Mouse (Mus musculus) left cerebral cortex, postnatal 4 days (tissue): ENCODE data around the gene S100a16. TPM values are rescaled to one million over a fixed set of nuclear protein-coding genes. Genes with fewer than 3 reads are reported as not detected.
A peak's percentile ranks its signal among the peaks of the same experiment; 100 is the strongest.

Experiments used
- DNase-seq: peaks from one replicate; pipeline ENCODE4 v3.0.0-alpha.2; 2022
- intact Hi-C: fragments of 180-260 bp; cut with DNase I; formaldehyde crosslinking; loops from one replicate; pipeline ENCODE4 v1.15.1; 2025
- total RNA-seq, 2 experiments: library from RNA; stranded (reverse); gene quantifications; 2 replicates each; pipeline ENCODE4 v1.2.3; 2021

S100a16 gene
- total RNA-seq, 2 experiments from 2014 or later = 46.9 to 51.6 TPM

- DNase-seq = no peak
- intact Hi-C loops = no loop called here
Observed at GRCm38 (mm10) chr3:90515242-90515641, 21.8 kb upstream of the S100a16 start.

GRCm38 (mm10) chr3:90515789-90516188 lies 21.3 kb upstream of the S100a16 start:
- DNase-seq = no peak
- intact Hi-C loops = no loop called here

GRCm38 (mm10) chr3:90517711-90518110 lies 19.3 kb upstream of the S100a16 start:
- intact Hi-C loops = no loop called here
- DNase-seq = no peak

- intact Hi-C loops = no loop called here
- DNase-seq = peak; percentile 26
Observed at GRCm38 (mm10) chr3:90525421-90525820, 11.6 kb upstream of the S100a16 start.

DNA sequence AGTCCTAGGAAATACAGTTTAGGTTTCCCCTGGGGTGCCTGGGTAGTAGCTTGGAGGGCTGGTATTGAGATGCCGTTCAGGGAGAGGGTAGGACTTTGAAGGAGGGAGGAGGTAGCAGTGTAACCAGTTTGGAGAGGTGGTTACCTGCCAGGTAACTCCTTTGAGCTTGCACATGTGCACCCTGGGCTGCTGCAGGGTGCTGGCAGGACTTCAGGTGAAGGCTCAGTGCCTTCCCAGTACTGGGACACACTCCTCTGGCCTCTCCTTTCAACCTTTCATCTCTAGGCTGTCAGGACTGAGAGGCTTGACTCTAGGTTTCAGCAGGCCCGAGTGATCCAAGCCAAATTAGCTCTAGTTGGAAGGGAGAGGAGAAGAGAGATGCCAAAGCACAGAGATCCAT lies 11.0 kb upstream of the S100a16 start:
- DNase-seq = no peak
- intact Hi-C loops = no loop called here

DNA sequence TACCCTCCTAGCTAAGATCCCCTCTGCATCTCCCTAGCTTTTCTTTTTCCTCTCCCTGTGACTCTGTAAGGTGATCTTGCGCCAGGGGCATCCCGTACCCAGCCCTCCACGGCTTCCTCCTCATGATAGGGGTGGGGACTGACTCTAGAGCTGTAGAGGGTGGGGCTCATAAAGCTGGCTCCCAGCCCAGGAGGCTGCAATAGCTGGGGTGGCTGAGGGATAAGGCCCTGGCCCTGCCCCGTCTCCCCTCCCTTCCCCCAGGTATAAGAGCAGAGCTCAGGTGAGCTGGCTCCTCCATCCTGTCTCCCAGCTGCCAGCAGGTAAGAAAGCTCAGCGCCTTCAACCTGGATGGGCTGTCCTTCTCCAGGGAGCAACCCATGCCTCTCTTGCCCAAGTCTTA lies 10.5 kb upstream of the S100a16 start, which contains the start of gene S100a14:
Gene S100a14, plus strand, starts transcription at position 277 of the 400 bp plus-strand sequence.
- DNase-seq = no peak
- intact Hi-C loops = no loop called here

DNA sequence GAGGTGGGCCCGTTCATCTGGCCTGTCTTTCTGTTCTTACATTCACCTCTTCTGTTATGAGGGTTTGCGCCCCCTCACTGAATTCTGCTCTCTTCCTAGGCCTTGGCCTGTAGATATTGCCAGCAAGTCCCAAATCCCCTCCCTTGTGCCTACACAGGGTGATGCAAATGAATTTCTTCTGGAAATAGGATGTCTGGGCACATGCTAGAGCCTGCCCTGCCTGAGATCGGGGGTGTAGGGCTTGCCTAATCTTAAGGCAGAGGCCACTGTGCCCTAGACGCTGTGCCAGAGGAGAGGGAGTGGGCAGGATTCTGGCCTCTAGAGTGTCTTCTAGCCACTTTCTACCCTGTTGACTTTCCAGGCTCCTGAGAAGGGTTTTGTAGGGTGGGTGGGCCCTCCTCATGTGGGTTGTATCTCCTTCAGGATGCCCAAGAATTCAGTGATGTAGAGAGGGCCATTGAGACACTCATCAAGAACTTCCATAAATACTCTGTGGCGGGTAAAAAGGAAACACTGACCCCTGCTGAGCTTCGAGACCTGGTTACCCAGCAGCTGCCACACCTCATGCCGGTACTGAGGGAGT lies 9.7 kb upstream of the S100a16 start:
- DNase-seq = no peak
- intact Hi-C loops = no loop called here

DNA sequence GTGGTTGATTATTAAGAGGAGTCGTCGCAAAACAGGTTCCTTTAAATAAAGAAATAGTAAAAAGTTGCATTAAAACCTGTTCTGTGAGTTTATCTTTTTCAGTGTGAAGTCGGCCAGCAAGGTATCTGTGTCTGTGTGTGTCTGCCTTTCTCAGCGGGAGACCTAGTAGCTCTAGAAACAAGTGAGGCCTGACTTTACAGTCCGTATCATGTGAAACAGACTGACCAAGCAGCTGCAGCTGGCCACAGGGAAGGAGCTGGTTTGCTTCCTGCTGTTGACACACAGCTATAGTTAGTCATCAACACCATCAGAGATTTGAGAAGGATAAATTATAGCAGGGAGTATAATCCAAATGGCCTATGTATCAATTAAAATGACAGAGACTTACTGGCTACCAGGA lies 5.3 kb upstream of the S100a16 start:
- intact Hi-C loops = no loop called here
- no peak for DNase-seq

DNA sequence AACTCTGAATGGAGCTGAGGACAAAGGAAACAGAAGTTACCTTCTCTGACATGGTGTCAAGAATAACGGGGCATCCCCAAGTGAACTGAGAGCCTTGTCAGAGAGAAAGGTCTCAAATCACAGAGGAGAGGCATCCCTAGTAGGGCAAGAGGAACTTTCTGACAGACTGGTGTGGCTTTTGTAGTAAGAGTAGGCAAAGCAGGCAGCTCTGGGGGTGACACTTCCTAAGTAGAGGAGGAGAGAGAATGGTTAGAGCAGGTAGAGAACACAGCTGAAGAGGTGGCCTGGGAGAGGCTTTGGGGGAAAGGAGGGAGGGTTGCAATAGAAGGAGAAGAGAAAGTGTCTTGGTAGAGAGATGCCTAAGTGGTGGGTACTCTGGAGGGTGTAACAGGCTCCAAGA lies 1.6 kb upstream of the S100a16 start:
- intact Hi-C loops = no loop called here
- DNase-seq = no peak

DNA sequence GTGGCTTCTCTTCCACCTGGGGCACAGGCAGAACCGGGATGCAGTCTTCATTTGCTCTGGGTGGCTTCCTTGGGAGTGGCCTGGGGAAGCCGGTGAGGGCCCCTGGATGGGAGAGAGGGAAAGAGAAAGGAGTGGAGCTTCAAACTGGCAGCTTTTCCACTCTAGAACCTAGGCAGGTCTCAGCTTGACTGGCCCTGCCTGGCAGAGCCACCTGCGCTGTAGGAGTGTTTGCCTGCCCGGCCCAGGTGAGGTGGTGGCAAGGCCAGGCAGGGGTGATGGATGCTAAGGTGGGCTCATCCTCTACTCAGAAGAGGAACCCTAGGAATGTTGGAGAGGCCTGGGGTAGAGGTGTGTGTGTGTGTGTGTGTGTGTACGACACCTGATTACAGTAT lies 847 bp downstream of the S100a16 start:
- DNase-seq = no peak
- intact Hi-C loops = no loop called here

GRCm38 (mm10) chr3:90540904-90541303 lies 3.9 kb downstream of the S100a16 start:
- DNase-seq = peak; percentile 16
- intact Hi-C loops = no loop called here

- no peak for DNase-seq
Observed at GRCm38 (mm10) chr3:90549676-90550420, 12.8 kb downstream of the S100a16 start.

DNA sequence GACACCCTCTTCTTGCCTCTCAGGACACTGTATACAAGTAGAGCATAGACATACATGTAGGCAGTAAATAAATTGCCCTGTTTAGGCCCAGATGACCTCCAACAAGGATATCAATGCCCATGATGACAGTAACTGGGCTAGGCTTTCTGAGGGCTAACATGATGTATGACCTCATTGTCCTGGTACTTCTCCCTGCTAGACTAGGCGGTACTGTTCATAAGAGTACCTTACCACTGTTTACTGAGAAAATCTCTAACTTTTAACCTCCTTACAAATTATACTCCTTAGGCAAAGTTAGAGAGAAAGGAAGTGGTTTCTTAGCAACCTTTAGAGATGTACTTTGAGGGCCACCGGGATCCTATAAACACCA lies 13.4 kb downstream of the S100a16 start:
- intact Hi-C loops = no loop called here
- no peak for DNase-seq

More at GRCm38 (mm10) chr3:90549676-90550420, 12.8 kb downstream of the S100a16 start:
- intact Hi-C loops = no loop called here

DNA sequence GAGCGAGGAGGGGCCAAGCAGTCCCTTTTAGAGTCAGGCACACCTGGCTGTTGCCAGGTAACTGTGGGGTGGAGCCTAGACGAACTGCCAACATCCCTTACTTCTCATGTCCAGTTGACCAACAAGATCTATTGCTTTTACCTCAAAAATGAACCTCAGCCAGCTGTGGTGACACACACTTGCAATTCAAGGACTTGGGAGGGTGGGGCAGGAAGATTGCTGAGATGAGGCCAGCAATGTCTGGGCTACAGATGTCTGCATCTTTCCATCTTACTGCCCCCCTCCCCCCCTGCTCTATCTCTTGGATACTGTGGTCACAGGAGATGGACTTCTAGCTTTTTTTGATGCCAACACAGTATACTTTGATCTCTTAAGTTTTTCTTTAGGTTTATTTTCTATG lies 15.2 kb downstream of the S100a16 start:
- no peak for DNase-seq
- intact Hi-C loops = no loop called here

DNA sequence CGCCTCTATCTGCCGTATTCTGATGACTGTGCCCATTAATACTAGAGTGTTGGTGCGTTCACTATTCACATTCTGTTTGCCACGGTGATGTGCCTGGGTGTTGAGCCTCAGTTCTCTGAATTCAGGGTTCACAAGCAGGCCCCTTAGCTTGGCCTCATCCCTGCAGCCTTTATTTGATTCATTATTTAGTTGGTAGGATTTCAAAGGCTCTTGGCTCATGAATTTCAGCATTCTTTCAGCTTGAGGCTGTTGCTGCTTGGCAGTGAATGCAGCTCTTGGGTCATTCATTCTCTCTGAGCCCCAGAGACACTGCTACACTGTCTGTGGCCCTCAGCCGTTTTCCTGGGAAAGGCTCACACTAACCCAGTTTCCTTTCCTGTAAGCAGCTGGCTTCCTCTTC lies 18.9 kb downstream of the S100a16 start:
- intact Hi-C loops = no loop called here
- peak; percentile 23 for DNase-seq

GRCm38 (mm10) chr3:90560008-90560628 lies 23.1 kb downstream of the S100a16 start, which contains the start of gene S100a3:
Gene S100a3 (plus strand): TSS chr3:90560578.
- no peak for DNase-seq

GRCm38 (mm10) chr3:90574691-90575090 lies 37.6 kb downstream of the S100a16 start:
- no peak for DNase-seq
- intact Hi-C loops = no loop called here

More at GRCm38 (mm10) chr3:90560008-90560628, 23.1 kb downstream of the S100a16 start, which contains the start of gene S100a3:
- intact Hi-C loops = no loop called here

GRCm38 (mm10) chr3:90575320-90575719 lies 38.3 kb downstream of the S100a16 start:
- DNase-seq = no peak
- intact Hi-C loops = no loop called here

DNA sequence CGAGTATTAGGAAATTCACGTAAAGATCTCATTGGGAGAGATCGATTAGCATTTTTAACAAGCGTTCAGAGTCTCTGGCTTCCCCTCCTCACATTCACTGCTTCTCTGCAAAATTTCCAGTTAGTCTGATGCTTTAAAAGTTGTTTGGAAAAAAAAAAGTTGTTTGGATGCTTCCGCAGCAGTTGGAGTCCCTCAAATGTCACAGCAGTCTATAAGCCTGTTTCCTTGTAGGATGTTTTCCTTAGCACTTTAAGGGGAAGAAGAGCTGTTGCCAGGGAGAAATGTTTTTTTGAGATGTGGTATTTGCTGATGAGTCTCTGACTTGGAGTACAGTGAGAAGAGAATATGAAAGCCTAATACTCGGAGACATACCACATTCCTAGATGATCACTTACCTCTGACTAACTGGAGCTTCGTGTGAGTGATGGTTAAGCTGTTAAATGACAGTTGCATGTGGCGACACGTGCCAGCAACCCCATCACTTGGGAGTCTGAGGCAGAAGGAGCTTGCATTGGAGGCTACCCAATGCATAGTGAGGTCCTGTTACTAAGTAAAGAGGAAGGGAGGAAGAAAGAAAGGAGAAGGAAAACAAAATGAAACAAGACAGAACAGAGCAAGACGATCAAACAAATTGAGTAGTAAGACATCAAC lies 39.4 kb downstream of the S100a16 start:
- intact Hi-C loops = no loop called here
- DNase-seq = no peak

GRCm38 (mm10) chr3:90579433-90579832 lies 42.4 kb downstream of the S100a16 start:
- intact Hi-C loops = no loop called here
- no peak for DNase-seq

DNA sequence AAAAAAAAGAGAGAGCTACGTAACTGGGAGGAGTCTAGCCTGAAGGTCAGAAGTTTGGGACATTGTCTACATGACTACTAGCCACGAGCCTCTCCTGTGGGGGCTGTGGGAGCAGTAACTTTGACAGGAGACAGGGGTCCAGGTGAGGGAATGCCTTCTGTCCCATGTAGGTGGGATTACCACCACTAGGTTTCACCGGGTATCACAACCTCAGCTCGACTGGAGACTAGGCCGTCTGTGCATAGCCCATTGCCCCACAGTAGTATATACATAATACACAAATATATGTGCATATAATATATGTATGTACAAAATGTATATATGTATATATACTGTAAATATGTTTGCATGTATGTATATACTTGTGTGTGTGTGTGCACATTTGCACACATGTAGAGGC lies 44.1 kb downstream of the S100a16 start:
- intact Hi-C loops = no loop called here
- DNase-seq = no peak
